Mouse (Mus musculus): Measurements from ENCODE around the gene Rapgef4. TPM values are rescaled to one million over a fixed set of nuclear protein-coding genes. Genes with fewer than 3 reads are reported as not detected.

Rapgef4 gene
- polyA plus RNA-seq, 1 experiment: 11.4 TPM

DNA sequence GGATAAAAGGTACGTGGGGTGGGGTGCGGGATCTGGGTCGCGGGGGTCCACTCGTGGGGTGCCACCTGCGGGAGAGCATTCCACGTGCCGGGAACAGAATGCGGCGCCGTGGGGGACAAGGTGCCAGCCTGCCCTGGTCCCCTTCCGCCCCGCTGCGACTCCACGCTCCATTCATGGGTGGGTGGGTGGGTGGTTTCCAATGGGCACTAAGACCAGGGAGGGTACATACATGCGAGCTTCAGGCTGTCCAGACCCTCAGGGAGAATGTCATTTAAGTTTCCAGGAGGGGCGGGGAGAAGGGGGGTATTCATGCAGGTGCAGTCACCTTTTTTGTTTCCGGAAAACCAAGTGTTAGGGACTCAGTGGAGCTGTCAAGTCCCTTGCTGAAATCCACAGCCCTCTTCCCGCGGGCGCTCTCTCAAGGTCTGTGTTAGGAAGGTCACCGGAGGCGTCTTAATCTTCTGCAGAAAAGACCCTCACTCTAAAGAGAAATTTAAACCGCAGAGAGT is 357 bp downstream of the Rapgef4 start:
- peak overlapping the region; percentile 47 for H3K4me3 ChIP-seq (replicated peaks; ENCODE audit: extremely low read depth, low read depth, low read length)

DNA sequence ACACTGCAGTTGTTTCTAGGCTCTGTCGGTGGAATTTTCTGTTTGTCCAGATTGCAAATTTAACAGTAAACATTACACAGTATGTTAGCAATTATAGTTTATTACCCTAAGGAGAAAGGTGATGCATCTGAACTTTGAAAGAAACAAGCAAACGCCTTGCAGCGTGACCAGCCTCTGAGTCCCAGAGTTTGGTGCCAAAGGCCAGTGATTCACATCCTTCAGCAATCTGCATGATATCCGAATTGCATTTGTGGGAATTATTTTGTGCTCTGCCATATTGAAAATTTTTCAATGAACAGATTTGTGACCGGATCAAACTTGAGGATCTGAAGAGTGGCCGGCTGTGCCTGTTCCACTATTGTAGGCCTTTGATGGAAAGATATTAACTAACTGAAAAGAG is 856 bp downstream of the Rapgef4 start:
- TF ChIP-seq CTCF (IDR thresholded peaks at IDR 0.05; ENCODE audit: insufficient read depth, low read length): no peak
- 76% methylated on average over 6 of the region's 6 CpGs for WGBS
- Histone ChIP-seq H3K4me3 (replicated peaks; ENCODE audit: extremely low read depth, low read depth, low read length) (no peak overlapping the region), H3K4me1 (ENCODE audit: control insufficient read depth, insufficient read depth, low read length) (0 out of 2 replicates have a peak, but pooled peaks cover 4% of the 10 kb centered on the region)
- no peak for DNase-seq

More for the DNA sequence above, 357 bp downstream of the Rapgef4 start:
- TF ChIP-seq POLR2A (IDR thresholded peaks at IDR 0.05; ENCODE audit: borderline replicate concordance, extremely low read depth, low read depth, low read length): no peak
- TF ChIP-seq CTCF (IDR thresholded peaks at IDR 0.05; ENCODE audit: insufficient read depth, low read length): no peak
- DNase-seq: no peak
- WGBS: 23% methylated on average over 24 of the region's 24 CpGs
- 0 out of 2 replicates have a peak, but pooled peaks cover 4% of the 10 kb centered on the region for H3K4me1 ChIP-seq (ENCODE audit: control insufficient read depth, insufficient read depth, low read length)

DNA sequence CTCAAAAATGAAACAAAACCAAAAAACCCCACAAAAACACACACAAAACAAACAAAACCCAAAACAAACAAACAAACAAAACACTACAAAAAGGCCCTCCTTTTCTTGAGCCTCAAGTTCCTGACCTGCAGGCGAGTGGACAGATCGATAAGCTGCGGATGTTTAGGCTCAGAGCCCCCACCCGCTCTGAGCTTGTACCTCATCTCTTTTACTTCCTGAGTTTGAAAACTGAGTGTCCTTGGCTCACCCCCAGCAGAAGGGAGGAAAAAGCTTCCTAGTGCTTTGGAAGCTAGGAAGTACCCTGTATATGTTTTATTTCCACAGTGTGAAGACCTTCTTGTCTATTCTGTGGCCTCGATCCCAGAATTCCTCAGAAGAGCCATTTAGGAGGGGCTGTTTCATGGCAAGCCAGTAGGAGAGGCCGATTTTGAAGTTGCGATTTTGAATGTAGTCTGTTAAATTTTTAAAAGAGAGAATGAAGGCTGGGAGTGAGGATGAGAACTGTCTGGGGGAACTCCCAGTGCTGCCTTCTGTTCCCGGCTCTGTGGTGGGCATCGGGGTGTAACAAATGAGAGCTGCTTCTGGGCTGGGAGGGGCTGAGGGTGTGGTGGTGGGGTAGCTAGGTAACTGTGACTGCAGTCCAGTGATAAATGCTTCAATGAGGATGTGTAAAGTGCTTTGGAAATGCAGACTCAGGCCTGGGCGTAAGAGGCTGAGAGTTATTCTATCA is 2.0 kb downstream of the Rapgef4 start:
- TF ChIP-seq CTCF (IDR thresholded peaks at IDR 0.05; ENCODE audit: insufficient read depth, low read length) (no peak), POLR2A (IDR thresholded peaks at IDR 0.05; ENCODE audit: borderline replicate concordance, extremely low read depth, low read depth, low read length) (no peak)
- 57% methylated on average over 10 of the region's 10 CpGs for WGBS
- Histone ChIP-seq H3K4me3 (replicated peaks; ENCODE audit: extremely low read depth, low read depth, low read length) (no peak overlapping the region), H3K4me1 (ENCODE audit: control insufficient read depth, insufficient read depth, low read length) (0 out of 2 replicates have a peak, but pooled peaks cover 4% of the 10 kb centered on the region)
- no peak for DNase-seq

DNA sequence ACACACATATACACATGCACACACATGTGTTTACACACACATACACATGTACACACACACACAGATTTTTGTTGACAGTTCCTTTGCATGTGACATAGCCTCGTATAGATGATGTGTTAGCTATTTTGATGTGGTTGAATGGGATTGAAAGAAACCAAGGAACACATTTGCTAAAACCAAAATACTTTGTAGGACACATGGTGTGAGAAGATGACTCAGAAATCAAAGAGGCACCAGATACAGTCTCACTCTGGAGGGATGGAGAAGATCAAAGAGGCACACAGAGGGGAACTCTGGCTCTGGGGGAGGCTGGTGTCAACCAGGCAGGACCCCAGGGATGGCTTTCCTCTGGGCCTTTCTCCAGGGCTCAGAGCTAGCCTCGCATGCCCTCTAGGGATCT is 4.7 kb downstream of the Rapgef4 start:
- 68% methylated on average over 2 of the region's 2 CpGs for WGBS
- H3K4me3 ChIP-seq (replicated peaks; ENCODE audit: extremely low read depth, low read depth, low read length): no peak overlapping the region
- no peak for DNase-seq
- TF ChIP-seq POLR2A (IDR thresholded peaks at IDR 0.05; ENCODE audit: borderline replicate concordance, extremely low read depth, low read depth, low read length): no peak
- TF ChIP-seq CTCF (IDR thresholded peaks at IDR 0.05; ENCODE audit: insufficient read depth, low read length): no peak
- H3K4me1 ChIP-seq (ENCODE audit: control insufficient read depth, insufficient read depth, low read length): 0 out of 2 replicates have a peak, but pooled peaks cover 2% of the 10 kb centered on the region

DNA sequence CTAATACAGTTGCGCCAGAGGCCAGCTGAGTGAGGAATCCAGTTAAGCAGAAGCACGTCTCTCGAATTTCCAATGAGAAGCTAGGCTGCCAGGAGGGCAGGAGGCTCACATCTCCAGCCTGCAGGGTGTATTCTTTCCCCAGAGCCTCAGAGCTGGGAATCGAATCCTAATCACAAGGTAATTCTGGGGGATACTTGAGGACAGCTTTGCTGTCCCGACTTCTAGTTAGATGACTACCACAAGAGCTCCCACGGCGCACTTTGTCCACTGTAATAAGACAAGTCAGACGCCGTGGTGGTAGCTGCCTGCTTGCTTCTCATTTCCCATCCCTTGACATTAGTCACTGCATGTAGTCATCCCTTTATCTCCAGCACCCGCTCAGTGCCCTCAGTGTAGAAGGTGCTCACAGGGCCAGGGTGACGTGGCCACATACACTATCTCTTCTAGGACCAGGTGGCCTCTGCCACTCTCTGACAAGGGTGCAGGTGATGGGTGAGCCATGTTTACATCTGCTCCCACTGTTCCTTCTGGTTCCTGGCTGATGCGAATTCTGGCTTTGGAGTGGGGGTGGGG is 5.3 kb downstream of the Rapgef4 start:
- Histone ChIP-seq H3K4me1 (ENCODE audit: control insufficient read depth, insufficient read depth, low read length) (no peaks in the 10 kb centered on the region), H3K4me3 (replicated peaks; ENCODE audit: extremely low read depth, low read depth, low read length) (no peak overlapping the region)
- WGBS: 66% methylated on average over 12 of the region's 12 CpGs
- DNase-seq: no peak
- TF ChIP-seq POLR2A (IDR thresholded peaks at IDR 0.05; ENCODE audit: borderline replicate concordance, extremely low read depth, low read depth, low read length) (no peak), CTCF (IDR thresholded peaks at IDR 0.05; ENCODE audit: insufficient read depth, low read length) (no peak)

DNA sequence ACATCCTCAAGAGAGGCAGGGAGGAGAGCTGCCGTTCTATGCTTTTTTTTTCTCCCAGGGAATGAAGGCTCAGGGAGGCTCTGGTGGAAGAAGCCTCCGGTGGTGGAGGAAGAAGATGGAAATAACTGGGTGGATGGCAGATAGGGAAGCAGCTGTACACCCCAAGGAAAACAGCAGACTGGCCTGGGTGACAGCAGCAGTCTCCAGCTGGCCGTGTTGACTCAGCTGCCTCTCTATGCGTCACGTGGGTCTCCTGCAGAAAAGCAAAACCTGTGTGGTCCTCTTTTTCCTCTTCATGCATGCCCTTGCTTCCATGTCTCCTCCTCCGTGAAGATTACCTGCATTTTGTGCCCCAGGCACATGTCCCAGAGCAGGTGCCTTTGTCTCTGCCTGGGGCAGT is 7.5 kb downstream of the Rapgef4 start:
- DNase-seq: no peak
- no peak overlapping the region for H3K4me3 ChIP-seq (replicated peaks; ENCODE audit: extremely low read depth, low read depth, low read length)
- 44% methylated on average over 6 of the region's 6 CpGs for WGBS
- TF ChIP-seq POLR2A (IDR thresholded peaks at IDR 0.05; ENCODE audit: borderline replicate concordance, extremely low read depth, low read depth, low read length): no peak
- TF ChIP-seq CTCF (IDR thresholded peaks at IDR 0.05; ENCODE audit: insufficient read depth, low read length): no peak
- H3K4me1 ChIP-seq (ENCODE audit: control insufficient read depth, insufficient read depth, low read length): no peaks in the 10 kb centered on the region

DNA sequence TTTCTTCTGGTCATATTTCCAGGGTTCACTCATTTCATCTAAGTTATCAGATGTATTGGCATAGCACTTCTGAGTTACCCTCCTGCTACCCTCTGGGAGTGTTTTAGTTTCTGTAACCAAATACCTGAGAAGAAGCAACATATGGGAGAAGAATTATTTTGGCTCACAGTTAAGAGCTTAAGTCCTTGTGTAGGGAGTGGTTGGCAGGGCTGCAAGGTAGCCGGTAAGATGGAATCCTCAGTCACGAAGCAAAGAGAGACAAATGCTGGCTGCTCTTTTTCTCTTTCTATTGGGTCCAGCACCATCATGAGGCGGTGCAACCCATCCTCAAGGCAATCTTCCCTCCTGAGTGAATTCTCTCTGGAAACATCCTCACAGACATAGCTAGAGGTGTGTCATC is 11.1 kb downstream of the Rapgef4 start:
- Histone ChIP-seq H3K4me1 (ENCODE audit: control insufficient read depth, insufficient read depth, low read length) (no peaks in the 10 kb centered on the region), H3K4me3 (replicated peaks; ENCODE audit: extremely low read depth, low read depth, low read length) (no peak overlapping the region)
- TF ChIP-seq POLR2A (IDR thresholded peaks at IDR 0.05; ENCODE audit: borderline replicate concordance, extremely low read depth, low read depth, low read length) (no peak), CTCF (IDR thresholded peaks at IDR 0.05; ENCODE audit: insufficient read depth, low read length) (no peak)
- DNase-seq: no peak
- 96% methylated on average over 3 of the region's 3 CpGs for WGBS

DNA sequence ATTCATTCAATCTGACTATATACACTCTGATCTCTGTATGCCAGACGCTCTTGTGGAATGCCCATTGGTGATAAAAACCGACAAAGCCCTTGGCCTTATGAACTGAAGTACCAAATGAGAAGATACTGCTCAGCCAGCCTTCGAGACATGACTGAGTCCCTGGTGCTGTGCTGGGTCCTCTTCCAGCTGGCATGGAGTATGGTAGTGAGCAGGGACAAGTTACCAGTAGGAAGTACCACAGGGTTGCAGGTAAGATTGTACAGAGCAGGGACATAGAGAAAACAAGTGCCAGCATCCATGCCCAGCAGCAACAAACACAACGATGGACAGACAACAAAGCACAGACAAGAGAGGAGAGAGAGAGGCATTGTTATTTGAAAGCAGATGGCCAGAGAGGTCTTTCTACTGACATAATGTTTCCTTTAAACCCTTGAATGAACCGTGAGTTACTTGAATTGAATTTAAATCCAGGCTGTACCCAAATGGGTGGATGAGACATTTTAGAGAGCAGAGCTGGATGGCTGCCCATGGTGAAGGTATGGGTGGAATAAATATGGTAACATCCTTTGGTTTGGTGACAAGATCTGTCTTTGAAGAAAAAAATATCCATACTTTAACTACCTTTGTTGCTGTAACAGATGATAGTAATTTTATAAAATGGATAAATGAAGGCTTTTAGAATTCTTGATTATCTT is 12.8 kb downstream of the Rapgef4 start:
- DNase-seq: no peak
- 80% methylated on average over 5 of the region's 5 CpGs for WGBS
- Histone ChIP-seq H3K4me1 (ENCODE audit: control insufficient read depth, insufficient read depth, low read length) (no peaks in the 10 kb centered on the region), H3K4me3 (replicated peaks; ENCODE audit: extremely low read depth, low read depth, low read length) (no peak overlapping the region)
- TF ChIP-seq CTCF (IDR thresholded peaks at IDR 0.05; ENCODE audit: insufficient read depth, low read length) (no peak), POLR2A (IDR thresholded peaks at IDR 0.05; ENCODE audit: borderline replicate concordance, extremely low read depth, low read depth, low read length) (no peak)

DNA sequence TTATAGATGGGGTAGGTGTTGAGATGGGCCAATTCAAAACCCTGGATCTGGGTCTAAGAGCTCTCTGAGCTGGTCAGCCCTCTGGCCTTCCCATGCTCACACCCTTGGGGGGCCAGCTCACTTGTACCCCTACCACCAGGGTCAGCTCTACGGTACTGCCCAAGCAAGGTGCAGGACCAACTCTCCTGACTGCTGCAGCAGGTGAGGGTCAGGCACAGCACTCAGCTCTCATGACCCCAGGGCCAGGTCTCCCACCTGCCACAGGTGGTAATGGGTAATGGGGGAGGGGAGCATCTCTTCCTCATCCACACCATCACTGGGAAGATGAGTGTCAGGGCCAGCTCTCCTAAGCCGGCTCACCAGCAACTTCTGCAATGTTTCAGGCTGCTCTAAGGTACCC is 17.5 kb downstream of the Rapgef4 start:
- TF ChIP-seq CTCF (IDR thresholded peaks at IDR 0.05; ENCODE audit: insufficient read depth, low read length) (no peak), POLR2A (IDR thresholded peaks at IDR 0.05; ENCODE audit: borderline replicate concordance, extremely low read depth, low read depth, low read length) (no peak)
- H3K4me1 ChIP-seq (ENCODE audit: control insufficient read depth, insufficient read depth, low read length): no peaks in the 10 kb centered on the region
- DNase-seq: no peak
- 82% methylated on average over 2 of the region's 2 CpGs for WGBS
- no peak overlapping the region for H3K4me3 ChIP-seq (replicated peaks; ENCODE audit: extremely low read depth, low read depth, low read length)
